Mouse (Mus musculus) liver (tissue): ENCODE results near the gene Zbed4.
A peak's percentile ranks its signal among the peaks of the same experiment; 100 is the strongest.
"Not testable (repeated sequence)": the region's sequence is repeated elsewhere in the genome, so short reads cannot be mapped to it uniquely, and the experiment has no call there.

Experiments
- DNase-seq: peaks from one replicate; pipeline ENCODE4 v3.0.0-alpha.2; 2020; ENCODE audit warnings: mixed read lengths

Gene Zbed4

GRCm38 (mm10) chr15:88813873-88814272 lies 62.4 kb downstream of the Zbed4 start:
- DNase-seq: not testable (repeated sequence)

GRCm38 (mm10) chr15:88814411-88815047 lies 63.1 kb downstream of the Zbed4 start:
- no peak for DNase-seq

DNA sequence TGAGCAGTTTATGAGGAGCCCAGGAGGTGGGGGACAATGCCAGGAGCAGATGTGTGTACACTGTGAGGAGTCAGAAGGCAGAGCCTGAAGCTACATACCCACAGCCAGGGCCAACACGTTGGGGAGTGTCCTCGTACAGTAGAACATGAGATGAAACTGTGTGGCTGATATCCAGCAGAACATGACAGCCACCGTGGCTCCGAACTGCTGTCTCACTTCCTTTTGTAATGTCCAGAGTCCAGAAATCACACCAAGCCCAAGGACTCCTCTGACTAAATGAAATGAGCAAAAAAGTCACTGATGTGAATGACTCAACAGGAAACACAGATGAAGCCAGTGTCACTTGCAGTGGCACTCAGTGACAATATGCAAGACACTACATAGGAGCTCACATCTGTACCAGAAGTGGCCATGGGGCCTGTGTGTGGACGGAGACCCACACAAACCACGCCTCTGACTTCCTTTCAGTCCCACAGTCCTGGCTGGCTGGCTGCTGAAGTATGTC lies 63.8 kb downstream of the Zbed4 start:
- DNase-seq: no peak

DNA sequence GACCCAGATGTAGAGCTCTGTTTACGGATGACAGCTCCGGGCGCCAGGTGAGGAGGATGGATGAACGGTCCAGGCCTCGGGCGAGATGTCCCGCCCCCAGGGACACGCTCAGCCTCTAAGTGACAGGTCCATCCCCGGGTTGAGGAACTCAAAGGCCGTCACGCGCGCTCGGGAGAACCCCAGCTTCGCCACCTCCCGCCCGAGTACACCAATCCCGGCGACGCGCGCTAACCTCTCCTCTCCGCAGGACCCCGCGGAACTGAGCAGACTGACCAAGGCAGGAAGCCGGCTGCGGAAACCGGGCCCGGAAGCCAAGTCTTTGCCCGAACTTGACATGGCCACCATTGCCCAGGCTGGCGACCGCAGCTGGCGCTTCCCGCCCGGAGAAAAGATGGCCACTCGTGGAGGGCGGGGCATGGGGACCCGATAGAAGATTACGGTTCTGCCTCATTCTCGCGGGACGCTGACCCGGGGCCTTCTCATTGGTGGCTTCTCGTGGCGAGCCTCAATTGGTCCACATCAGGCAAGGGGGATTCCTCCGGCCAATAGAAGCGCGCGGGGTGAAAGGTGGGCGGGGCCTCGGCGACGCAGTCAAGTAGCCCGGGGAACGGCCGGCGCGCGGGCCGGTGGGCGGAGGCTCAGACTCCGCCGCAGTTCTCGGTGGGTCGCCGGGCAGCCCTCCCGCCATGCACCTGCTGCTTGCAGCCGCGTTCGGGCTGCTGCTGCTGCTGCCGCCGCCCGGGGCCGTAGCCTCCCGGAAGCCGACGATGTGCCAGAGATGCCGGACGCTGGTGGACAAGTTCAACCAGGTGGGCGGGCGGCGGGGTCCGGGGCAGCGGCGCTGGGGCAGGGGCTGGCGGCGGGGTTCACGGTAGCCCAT lies 67.8 kb downstream of the Zbed4 start, which contains the start of the genes Alg12 and Creld2:
Alg12 (minus strand) TSS at position 293 of the 880 bp plus-strand sequence.
Creld2 (plus strand) TSS at position 621 of the 880 bp plus-strand sequence.
- DNase-seq: peak; percentile 99

DNA sequence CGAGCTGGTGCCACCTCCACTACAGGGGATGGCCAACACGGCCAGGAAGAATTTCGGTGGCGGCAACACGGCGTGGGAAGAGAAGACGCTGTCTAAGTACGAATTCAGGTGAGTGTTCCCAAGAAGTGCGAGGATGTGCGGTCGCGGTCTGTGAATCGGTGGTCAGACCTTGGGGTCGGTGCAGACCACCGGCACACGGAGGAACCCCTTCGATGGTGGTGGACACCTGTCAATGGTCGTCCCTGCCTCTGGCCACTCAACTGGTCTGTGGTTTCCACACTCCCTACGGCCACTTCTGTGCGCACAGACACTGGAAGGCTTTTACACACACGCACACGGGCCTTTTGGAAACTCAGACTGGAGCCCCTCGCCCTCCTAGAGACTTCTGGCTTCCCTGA lies 68.4 kb downstream of the Zbed4 start:
- DNase-seq: no peak

DNA sequence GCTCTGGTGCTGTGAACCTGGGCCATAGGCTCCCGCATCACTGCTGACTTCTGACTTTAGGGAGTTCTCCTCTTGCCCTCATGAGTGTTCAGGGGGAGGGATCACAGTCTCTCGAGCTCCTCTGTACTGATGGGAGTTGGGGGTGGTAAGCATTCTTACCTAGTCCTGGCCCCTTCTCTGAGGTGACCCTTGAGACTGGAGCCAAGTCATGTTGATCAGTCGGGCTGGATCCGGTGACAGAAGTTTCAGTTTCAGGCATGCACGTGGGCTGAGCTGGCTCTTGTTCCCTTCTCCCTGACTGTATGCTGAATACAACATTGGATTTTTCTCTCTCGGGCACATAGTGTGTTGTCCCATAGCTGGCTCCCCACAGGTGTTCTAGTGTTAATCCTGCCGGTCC lies 69.9 kb downstream of the Zbed4 start:
- no peak for DNase-seq

DNA sequence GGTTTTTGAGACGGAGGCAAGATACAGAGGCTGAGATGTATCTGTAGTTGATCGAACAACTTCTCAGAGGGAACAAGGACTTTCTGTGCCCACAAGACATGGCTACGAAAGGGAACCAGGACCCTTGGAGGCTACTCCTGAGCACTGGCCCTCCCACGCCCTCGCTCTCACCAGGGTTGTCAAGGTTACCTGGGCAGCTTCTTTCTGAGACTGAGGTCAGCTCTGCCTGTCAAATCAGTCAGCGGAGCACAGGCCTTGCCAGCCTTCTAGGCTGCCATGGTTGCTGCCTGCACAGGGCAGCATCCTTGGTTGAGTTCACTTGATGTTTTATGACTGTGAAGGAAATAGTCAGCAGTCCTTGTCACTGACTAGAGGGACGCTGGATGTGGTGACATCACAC lies 71.1 kb downstream of the Zbed4 start:
- DNase-seq: no peak

DNA sequence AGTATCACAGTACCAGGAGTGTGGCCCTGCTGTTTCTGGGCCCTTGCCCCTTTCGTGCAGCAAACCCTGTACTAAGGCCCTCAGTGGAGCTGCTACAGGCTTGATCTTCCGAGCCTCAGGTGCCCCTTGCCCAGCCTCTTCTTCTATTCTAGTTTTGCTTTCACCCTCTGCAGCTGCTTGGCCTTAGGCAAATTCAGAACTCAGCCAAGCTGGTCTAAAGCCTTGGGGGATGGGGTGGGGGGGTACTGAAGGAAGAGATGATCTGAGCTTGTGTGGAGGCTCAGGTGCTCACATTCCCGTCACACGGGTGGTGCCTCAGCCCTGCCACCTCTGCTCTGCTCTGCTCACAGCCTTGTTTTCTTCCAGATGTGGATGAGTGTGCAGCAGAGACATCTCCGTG lies 71.9 kb downstream of the Zbed4 start:
- no peak for DNase-seq

DNA sequence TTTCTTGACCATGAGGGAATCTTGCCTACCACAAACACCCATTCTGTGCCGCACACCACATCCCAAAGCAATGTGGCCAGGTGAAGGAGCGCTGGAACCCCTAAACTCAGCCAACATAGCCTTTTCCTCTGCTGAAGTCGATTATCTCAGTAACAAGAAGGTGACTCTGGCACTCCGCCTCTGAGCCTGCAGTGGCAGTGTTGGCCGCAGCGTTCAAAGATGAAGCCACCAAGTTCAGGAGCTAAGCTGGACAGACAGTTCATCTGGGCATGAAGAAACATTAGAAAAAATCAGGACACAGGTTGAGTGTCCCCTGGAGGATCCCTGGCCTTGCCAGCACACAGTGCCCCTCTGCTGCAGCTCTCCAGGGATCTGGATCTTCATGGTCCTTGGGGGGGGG lies 76.0 kb downstream of the Zbed4 start:
- no peak for DNase-seq

- DNase-seq: peak; percentile 65
These were observed 76.7 kb downstream of the Zbed4 start for GRCm38 (mm10) chr15:88827991-88828799.

GRCm38 (mm10) chr15:88828800-88829705 lies 77.6 kb downstream of the Zbed4 start:
- DNase-seq: peak; percentile 85

DNA sequence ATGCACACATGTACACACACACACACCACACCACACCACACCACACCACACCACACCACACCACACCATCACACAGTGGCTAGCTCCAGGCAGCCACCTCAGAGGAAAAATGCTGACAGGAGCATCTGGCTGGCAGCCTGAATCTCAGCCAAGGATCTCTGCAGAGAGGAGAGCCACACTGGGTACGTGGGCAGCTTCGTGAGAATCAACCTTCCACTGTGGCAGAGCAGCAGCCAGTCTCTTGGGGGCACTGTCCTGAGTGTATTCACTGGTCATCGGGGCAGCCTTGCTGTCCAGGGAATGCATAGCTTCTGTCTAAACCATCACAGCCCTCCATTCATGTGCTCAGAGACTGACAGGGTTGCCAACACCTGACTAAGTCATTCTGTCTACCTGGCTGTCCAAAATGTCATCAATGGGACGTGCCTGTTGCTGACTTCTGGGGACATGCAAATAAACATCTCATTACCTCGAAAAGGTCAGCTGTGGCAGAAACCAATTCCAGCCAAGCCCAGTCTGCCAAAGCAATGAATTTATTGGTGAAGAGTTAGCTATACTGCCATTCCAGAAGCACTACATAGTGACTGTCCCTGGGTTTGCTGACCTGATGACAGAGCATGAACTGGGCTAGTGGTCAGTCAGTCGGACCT lies 78.5 kb downstream of the Zbed4 start:
- no peak for DNase-seq

GRCm38 (mm10) chr15:88830696-88831095 lies 79.2 kb downstream of the Zbed4 start:
- no peak for DNase-seq

DNA sequence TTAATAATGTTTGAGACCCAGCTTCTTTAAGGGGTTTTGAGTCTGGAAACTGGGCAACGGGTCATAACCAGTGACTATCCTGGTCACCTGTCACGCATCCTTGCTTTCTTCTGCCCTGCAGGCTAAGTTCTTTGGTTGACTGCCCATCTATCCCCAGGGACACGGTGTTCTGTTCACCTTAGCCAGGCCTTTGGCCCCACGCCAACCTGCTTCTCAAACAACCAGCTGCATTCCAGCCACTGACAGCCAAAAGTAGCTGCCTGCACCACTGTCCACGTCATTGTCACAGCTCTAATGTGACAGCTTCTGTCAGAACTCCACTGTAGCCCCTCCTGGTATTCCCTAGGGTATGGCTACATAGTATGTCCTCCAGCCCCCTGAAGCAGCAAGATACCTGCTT lies 80.0 kb downstream of the Zbed4 start:
- peak; percentile 33 for DNase-seq

DNA sequence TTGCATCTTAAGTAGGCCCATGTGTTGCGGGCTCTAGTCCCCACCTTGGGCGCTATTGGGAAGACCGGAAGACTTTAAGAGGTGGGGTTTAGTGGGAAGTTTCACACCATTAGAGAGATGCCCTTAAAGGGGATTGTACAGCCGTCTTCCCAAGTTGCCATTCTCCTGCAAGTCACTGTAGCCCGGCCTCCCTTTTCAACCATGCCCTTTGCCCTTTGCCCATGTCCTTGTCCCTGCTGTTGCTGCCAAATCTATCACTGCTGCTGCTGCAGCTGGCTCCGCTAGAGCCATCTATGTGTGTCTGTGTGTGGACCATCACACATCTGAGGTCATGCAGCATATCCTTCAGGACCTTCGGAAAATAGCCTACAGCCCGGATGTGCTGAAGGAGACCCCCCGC lies 81.1 kb downstream of the Zbed4 start:
- DNase-seq: no peak
